Mouse (Mus musculus) embryonic fibroblast, embryonic 13.5 days (primary cell): ENCODE data around the gene Prdm15. TPM values are rescaled to one million over a fixed set of nuclear protein-coding genes. Genes with fewer than 3 reads are reported as not detected.
A peak's percentile ranks its signal among the peaks of the same experiment; 100 is the strongest.

ENCODE experiments used
- H3K27ac ChIP-seq: 2 replicates; pipeline ENCODE4 v1.5.1; 2012; ENCODE audit warnings: low read length, control low read depth, inconsistent platforms; ENCODE audit not compliant: insufficient read depth
- H3K4me1 ChIP-seq: 2 replicates; pipeline ENCODE4 v1.6.1; 2011; ENCODE audit warnings: low read length; ENCODE audit not compliant: control insufficient read depth, insufficient read depth
- H3K4me3 ChIP-seq: 2 replicates; pipeline ENCODE4 v1.5.1; 2011; ENCODE audit warnings: mild to moderate bottlenecking, control low read depth, low read length; ENCODE audit not compliant: insufficient read depth
- CTCF ChIP-seq: IDR thresholded peaks from 2 replicates; pipeline ENCODE4 v1.5.1; 2011; ENCODE audit warnings: mild to moderate bottlenecking, control low read depth, low read length, moderate library complexity, borderline replicate concordance; ENCODE audit not compliant: insufficient read depth
- POLR2A ChIP-seq: IDR thresholded peaks from 2 replicates; pipeline ENCODE4 v1.6.1; 2011; ENCODE audit warnings: low read depth, mild to moderate bottlenecking, control low read depth, low read length, moderate library complexity
- polyA plus RNA-seq: library from polyadenylated mRNA; stranded (reverse); fragments of >200 nt; gene quantifications from 2 replicates; pipeline ENCODE4 v1.2.4, GENCODE M21; 2011; ENCODE audit warnings: low read depth; ENCODE audit not compliant: missing spikeins, insufficient read length

Gene Prdm15
- polyA plus RNA-seq, 1 experiment = 9.8 TPM

DNA sequence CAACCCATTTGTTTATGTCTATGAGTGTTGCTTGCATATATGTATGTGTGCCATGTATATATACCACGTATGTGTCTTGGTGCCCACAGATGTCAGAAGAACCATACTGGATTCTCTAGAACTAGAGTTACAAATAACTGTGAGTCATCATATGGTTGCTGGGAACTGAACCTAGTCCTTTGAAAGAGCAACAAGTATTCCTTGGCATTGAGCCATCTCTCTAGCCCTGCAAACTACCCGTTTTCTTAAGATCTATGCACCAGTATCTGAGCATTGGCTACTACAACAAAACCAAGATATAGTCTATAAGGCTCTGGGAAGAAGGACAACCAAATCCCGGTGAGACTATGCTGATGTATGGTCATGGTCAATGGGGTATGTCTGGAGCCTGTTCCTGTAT, 54.4 kb downstream of the Prdm15 start:
- H3K4me1 ChIP-seq = no peaks in the 10 kb centered on the region
- TF ChIP-seq CTCF (no peak), POLR2A (no peak)
- H3K4me3 ChIP-seq = no peak overlapping the region
- no peak overlapping the region for H3K27ac ChIP-seq

DNA sequence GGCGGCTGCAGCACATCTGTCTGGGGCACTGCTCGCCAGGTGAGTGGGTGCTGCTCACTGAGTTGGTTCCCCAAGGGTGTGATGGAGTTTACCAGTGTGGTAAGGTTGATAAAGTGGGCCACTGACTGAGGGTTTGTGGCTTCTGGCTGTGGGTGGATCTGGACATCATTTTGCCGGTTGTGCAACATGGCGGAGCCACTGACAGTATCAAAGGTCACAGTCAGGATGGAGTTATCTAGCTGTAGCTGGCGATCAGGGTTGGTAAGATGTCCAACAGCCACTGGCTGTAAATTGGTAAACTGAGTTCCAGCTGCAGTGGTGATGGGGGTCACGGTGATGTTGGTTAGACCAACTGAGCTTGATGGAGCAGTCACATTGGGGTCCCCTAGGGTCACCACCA, 57.4 kb downstream of the Prdm15 start:
- Histone ChIP-seq H3K4me3 (no peak overlapping the region), H3K27ac (no peak overlapping the region), H3K4me1 (no peaks in the 10 kb centered on the region)
- TF ChIP-seq POLR2A (no peak), CTCF (no peak)

DNA sequence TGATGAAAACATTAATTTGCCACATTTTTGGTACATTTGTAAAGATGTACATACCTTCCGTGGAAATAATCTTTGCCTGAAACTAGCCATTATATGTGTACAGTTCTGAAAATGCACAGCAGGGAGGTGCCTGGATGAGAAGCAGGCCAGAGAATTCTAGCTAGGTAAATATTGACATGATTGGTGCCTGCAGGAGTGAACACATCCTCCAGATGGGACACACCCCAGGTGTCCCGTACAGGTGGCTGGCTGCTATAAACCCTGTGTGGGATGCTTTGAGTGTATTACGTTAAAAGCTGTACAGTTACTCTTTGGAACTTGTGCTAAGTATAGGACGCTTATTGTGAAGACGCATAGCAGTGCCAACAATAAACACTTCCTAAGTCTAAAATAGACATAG, 68.6 kb downstream of the Prdm15 start:
- TF ChIP-seq CTCF (no peak), POLR2A (no peak)

DNA sequence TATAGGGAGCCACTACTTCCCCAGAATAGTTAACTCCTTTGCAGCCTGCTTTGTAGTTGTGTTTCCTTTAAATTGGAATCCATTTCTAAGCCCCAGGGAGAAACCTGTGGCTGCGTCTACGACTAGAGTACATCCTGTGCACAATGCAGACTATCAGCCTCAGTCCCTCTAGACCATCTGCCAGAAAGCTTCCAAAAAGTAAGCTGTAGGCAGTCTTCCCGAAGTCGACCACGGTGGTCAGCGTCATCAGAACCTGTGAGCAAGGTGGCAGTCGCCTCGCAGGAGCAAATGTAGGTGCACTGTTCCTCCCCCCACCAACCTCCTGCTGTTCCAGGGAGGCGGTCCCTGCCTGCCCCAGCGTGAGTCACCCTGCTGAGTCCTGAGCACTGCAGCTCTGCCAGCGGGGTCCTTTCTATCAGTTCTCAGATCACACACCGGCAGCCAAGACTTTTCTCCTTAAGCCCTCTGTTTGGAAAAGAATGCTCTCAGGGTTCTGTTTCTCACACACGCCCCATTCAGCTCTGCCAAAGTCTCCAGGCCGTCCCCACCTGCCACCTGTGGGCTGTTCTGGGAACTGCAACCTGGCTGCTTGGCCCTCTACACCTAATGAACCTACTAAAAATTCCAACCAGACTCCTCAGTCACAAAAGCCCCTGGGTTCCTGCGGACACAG, 73.2 kb downstream of the Prdm15 start:
- Histone ChIP-seq H3K4me3 (no peak overlapping the region), H3K27ac (no peak overlapping the region), H3K4me1 (no peaks in the 10 kb centered on the region)
- peak; percentile 68 for TF ChIP-seq CTCF
- no peak for TF ChIP-seq POLR2A

More for the DNA sequence above, 68.6 kb downstream of the Prdm15 start:
- no peaks in the 10 kb centered on the region for H3K4me1 ChIP-seq
- H3K27ac ChIP-seq = no peak overlapping the region
- H3K4me3 ChIP-seq = no peak overlapping the region

GRCm38 (mm10) chr16:97766501-97766900, 85.1 kb downstream of the Prdm15 start:
- Histone ChIP-seq H3K27ac (no peak overlapping the region), H3K4me1 (no peaks in the 10 kb centered on the region), H3K4me3 (no peak overlapping the region)
- TF ChIP-seq POLR2A = no peak
- TF ChIP-seq CTCF = no peak

GRCm38 (mm10) chr16:97764626-97765025, 87.0 kb downstream of the Prdm15 start:
- no peaks in the 10 kb centered on the region for H3K4me1 ChIP-seq
- TF ChIP-seq CTCF (no peak), POLR2A (no peak)
- H3K4me3 ChIP-seq = no peak overlapping the region
- H3K27ac ChIP-seq = no peak overlapping the region

DNA sequence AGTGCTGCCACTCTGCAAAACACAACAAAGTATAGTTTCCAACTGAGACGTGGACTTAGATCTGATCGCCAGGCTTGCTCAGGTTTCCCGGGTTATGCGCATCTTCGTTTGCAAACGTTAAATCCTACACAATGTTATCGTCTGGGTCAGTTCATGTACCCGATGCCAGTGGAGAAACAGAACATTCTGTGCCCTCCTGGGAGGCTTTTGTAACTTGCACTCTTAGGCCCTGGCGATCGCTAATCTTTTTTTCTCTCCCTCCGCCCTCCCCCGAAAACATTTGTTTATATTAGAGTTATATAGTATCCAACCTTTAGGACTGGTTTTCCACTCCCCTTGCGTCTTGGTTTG, 87.7 kb downstream of the Prdm15 start:
- Histone ChIP-seq H3K4me3 (no peak overlapping the region), H3K27ac (no peak overlapping the region), H3K4me1 (no peaks in the 10 kb centered on the region)
- no peak for TF ChIP-seq POLR2A
- no peak for TF ChIP-seq CTCF

DNA sequence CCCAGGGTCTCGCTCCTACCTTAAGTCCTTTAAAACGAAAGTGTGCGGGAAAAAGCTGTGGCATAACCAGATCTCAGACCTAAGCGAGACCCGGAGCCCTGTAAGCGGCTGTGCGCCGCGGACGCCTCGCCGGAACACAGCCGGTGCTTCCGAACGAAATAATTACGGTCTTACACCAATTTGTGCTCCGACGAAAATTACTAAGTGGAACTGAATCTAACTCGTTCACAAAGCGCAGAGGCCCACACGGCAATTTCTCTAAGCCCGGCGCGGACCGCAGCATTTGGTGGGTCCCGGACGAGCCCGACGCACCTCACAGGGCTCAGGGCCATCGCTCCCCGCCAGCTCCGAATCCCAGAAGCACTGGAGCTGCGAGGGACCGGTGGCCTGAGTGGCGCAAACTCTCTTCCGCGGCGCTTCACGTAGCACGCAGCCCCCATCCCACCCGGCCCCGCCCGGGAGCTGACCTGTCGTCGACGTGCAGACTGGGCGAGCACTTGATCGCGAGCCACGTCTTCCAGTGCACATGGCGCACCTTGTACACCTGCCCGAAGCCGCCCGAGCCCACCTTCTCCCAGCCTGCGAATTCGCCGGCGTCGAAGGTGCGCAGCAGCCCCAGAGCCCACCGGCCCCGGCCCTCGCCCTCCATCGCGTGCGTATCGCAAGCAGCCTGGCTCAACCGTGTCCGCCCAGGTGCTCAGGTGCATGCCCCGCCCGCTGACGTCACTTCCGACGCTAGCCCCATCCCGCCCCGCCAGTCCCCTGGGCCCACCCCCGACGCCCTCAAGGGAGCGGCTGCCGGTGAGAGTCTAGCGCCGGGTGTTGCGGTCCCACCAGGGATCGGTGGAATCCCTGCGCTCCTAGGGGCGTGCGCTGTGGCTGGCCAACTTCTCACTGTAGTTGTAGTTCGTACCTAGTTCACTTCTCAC, 88.3 kb downstream of the Prdm15 start, which contains the start of gene Ripk4:
Ripk4 (minus strand) TSS at position 727 of the 929 bp plus-strand sequence.
- no peak within 1 kb of the TSS for H3K27ac ChIP-seq
- no peak for TF ChIP-seq CTCF
- no peak for TF ChIP-seq POLR2A
- no peaks in the 10 kb centered on the region for H3K4me1 ChIP-seq
- H3K4me3 ChIP-seq = peak within 1 kb of the TSS; percentile 28

GRCm38 (mm10) chr16:97761782-97762181, 89.9 kb downstream of the Prdm15 start:
- H3K4me3 ChIP-seq = no peak overlapping the region
- H3K4me1 ChIP-seq = no peaks in the 10 kb centered on the region

DNA sequence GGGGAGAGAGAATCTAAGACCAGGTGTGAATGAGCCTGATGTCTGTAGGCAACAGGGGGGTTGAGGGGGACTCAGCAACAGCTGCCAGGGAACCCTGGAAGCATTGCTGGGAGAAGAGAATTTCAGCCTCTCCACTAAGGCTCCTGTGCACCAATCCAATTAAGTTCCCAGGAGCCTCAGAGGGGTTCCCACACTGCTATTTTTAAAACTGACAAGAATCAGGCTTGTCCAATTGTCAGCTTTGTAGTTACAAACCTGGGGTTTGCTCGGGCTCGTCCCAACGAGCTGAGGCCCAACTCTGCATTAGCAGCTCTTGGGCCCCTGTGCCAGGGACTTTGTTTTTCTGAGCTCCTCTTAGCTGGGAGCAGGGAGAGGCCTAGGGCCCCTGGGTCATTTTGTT, 92.0 kb downstream of the Prdm15 start:
- no peak overlapping the region for H3K27ac ChIP-seq
- no peaks in the 10 kb centered on the region for H3K4me1 ChIP-seq
- H3K4me3 ChIP-seq = no peak overlapping the region
- TF ChIP-seq CTCF = no peak

More at GRCm38 (mm10) chr16:97761782-97762181, 89.9 kb downstream of the Prdm15 start:
- H3K27ac ChIP-seq = no peak overlapping the region
- TF ChIP-seq CTCF (no peak), POLR2A (no peak)
